Mouse (Mus musculus): ENCODE data around the gene Cyp17a1. TPM values are rescaled to one million over a fixed set of nuclear protein-coding genes. Genes with fewer than 3 reads are reported as not detected.

Gene Cyp17a1
- polyA plus RNA-seq, 1 experiment from 2014 or later = not detected

DNA sequence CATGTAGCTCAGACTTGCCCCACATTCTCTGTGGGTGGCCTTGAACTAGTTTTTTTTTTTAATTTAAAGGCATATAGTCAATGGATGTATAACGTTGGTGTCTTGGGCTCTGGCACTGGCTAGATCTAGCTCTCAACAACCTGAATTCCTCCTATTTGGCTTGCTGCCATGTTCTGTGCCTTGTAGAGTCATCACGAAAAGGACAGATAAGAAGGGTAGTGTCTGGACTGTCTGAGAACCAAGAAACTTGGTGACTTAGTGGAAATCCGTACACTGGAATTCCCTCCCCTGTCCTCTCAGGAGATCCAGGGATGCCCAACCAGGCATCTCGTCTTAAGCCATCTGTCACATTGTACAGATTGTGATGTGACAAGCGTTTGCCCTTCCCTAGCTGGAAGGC, 19.8 kb downstream of the Cyp17a1 start:
- Histone ChIP-seq H3K9ac (ENCODE audit: low read length) (no peak overlapping the region), H3K36me3 (ENCODE audit: control insufficient read depth, insufficient read depth, low read length) (peaks cover 47% of the 10 kb centered on the region), H3K27me3 (replicated peaks; ENCODE audit: control insufficient read depth, insufficient read depth, low read length) (no peaks in the 10 kb centered on the region), H3K4me2 (ENCODE audit: low read length) (no peak overlapping the region), H3K4me1 (ENCODE audit: control insufficient read depth, insufficient read depth, low read length) (no peaks in the 10 kb centered on the region), H3K4me3 (ENCODE audit: low read depth, low read length) (no peak overlapping the region), H3K27ac (ENCODE audit: low read depth, low read length) (no peak overlapping the region), H3K9me3 (replicated peaks; ENCODE audit: control insufficient read depth, low read length) (no peaks in the 10 kb centered on the region)
- ATAC-seq (no peak), DNase-seq (ENCODE audit: low spot score) (no peak)
- WGBS = 84% methylated on average over 5 of the region's 5 CpGs

DNA sequence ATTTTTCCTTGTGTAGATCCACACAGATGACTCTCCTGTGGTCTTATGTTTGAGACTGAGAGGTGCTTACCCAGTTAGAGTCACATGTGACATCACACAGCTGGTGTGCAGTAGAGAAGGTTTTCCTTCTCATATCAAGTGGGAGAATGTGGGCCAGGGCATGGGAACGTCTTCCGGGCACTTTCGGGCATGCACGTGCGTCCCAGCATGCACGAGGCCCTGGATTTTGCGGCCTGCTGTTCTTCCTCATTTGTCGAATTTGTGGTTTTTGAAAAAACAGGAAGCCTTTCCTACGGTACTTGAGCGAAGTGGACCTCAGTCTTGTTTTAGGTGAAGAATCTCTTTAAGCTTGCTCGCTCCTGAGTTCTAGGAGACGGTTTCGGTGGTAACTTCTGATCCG, 24.4 kb downstream of the Cyp17a1 start:
- Histone ChIP-seq H3K36me3 (ENCODE audit: control insufficient read depth, insufficient read depth, low read length) (peaks cover 22% of the 10 kb centered on the region), H3K4me3 (ENCODE audit: low read depth, low read length) (no peak overlapping the region), H3K27ac (ENCODE audit: low read depth, low read length) (no peak overlapping the region), H3K4me1 (ENCODE audit: control insufficient read depth, insufficient read depth, low read length) (peaks cover 10% of the 10 kb centered on the region; the same call in 1 of the 2 replicates), H3K9ac (ENCODE audit: low read length) (no peak overlapping the region), H3K4me2 (ENCODE audit: low read length) (no peak overlapping the region), H3K9me3 (replicated peaks; ENCODE audit: control insufficient read depth, low read length) (no peaks in the 10 kb centered on the region), H3K27me3 (replicated peaks; ENCODE audit: control insufficient read depth, insufficient read depth, low read length) (no peaks in the 10 kb centered on the region)
- no peak for DNase-seq (ENCODE audit: low spot score)
- WGBS = 96% methylated on average over 14 of the region's 14 CpGs
- no peak for ATAC-seq

DNA sequence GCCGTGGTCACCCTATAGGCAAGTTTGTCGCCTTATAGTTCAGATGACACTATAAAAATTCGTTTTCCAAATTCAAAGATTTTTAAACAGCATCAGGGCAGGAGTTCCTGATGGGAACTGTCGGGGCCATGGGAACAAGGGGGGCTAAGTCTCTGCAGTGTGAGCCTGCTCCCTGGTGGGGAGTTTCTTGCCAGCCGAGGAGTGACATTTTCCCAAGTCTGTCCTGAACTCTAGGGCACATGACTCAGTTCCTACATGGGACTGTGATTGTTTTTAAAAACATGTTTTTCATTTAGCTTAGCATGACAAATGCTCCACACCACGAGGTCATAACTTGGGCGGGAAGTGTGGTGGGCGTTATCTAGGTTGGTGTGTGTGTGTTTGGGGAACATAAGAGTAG, 25.1 kb downstream of the Cyp17a1 start:
- peaks cover 15% of the 10 kb centered on the region for H3K36me3 ChIP-seq (ENCODE audit: control insufficient read depth, insufficient read depth, low read length)
- peaks cover 17% of the 10 kb centered on the region; the same call in 1 of the 2 replicates for H3K4me1 ChIP-seq (ENCODE audit: control insufficient read depth, insufficient read depth, low read length)
- H3K9me3 ChIP-seq (replicated peaks; ENCODE audit: control insufficient read depth, low read length) = no peaks in the 10 kb centered on the region
- no peak overlapping the region for H3K27ac ChIP-seq (ENCODE audit: low read depth, low read length)
- H3K4me3 ChIP-seq (ENCODE audit: low read depth, low read length) = no peak overlapping the region
- ATAC-seq (no peak), DNase-seq (ENCODE audit: low spot score) (no peak)
- WGBS = 90% methylated on average over 8 of the region's 8 CpGs
- H3K4me2 ChIP-seq (ENCODE audit: low read length) = no peak overlapping the region
- no peak overlapping the region for H3K9ac ChIP-seq (ENCODE audit: low read length)
- no peaks in the 10 kb centered on the region for H3K27me3 ChIP-seq (replicated peaks; ENCODE audit: control insufficient read depth, insufficient read depth, low read length)

DNA sequence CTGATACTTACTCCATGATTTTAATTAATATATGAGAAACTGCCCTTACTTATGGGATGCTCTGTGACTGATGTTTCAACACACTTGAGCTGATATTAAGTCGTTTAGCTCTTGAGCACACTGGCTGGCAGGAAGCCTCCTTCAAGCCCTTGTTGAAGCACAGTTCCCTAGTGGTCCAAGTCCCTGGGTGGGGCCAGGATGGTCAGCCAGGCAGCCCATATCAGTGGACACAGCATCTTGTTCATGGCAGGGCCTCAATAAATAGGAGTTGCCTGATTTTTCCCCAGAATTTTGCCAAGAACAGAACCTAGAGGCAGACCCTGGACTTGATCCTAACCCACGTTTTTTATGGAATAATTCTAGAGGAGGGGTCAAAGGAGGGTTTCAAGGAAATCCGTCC, 25.7 kb downstream of the Cyp17a1 start:
- Histone ChIP-seq H3K4me3 (ENCODE audit: low read depth, low read length) (no peak overlapping the region), H3K4me2 (ENCODE audit: low read length) (no peak overlapping the region), H3K9me3 (replicated peaks; ENCODE audit: control insufficient read depth, low read length) (no peaks in the 10 kb centered on the region), H3K4me1 (ENCODE audit: control insufficient read depth, insufficient read depth, low read length) (peaks cover 17% of the 10 kb centered on the region; the same call in 1 of the 2 replicates), H3K27ac (ENCODE audit: low read depth, low read length) (no peak overlapping the region), H3K9ac (ENCODE audit: low read length) (no peak overlapping the region), H3K36me3 (ENCODE audit: control insufficient read depth, insufficient read depth, low read length) (peaks cover 12% of the 10 kb centered on the region), H3K27me3 (replicated peaks; ENCODE audit: control insufficient read depth, insufficient read depth, low read length) (no peaks in the 10 kb centered on the region)
- DNase-seq (ENCODE audit: low spot score) = no peak
- WGBS = 81% methylated on average over 3 of the region's 3 CpGs
- ATAC-seq = no peak

DNA sequence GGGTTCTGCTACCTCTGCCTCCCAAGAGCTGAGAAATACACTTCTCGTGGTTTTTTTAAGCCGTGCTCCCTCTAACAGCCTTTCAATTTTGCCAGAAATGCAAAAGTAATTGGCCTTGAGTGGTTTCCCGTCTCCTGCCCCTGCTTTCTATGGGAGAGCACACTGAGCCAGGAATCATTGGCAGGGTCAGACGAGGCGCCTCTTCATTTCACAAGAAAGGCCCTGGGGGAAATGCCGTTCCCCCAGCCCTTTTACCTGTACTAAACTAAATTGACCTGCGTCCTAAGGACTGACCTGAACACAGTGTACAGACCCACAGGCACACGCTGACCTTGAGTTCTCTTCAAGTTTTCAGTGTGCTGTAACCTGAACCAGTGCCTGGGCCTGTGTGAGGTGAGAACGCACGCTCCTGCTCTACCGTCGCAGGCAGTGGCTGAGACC, 26.9 kb downstream of the Cyp17a1 start:
- H3K27me3 ChIP-seq (replicated peaks; ENCODE audit: control insufficient read depth, insufficient read depth, low read length) = no peaks in the 10 kb centered on the region
- no peak for ATAC-seq
- no peak overlapping the region for H3K4me2 ChIP-seq (ENCODE audit: low read length)
- H3K4me1 ChIP-seq (ENCODE audit: control insufficient read depth, insufficient read depth, low read length) = peaks cover 26% of the 10 kb centered on the region; the same call in 1 of the 2 replicates
- peaks cover 9% of the 10 kb centered on the region for H3K36me3 ChIP-seq (ENCODE audit: control insufficient read depth, insufficient read depth, low read length)
- no peak overlapping the region for H3K9ac ChIP-seq (ENCODE audit: low read length)
- H3K4me3 ChIP-seq (ENCODE audit: low read depth, low read length) = no peak overlapping the region
- WGBS = 74% methylated on average over 12 of the region's 12 CpGs
- DNase-seq (ENCODE audit: low spot score) = no peak
- H3K27ac ChIP-seq (ENCODE audit: low read depth, low read length) = no peak overlapping the region
- H3K9me3 ChIP-seq (replicated peaks; ENCODE audit: control insufficient read depth, low read length) = no peaks in the 10 kb centered on the region

DNA sequence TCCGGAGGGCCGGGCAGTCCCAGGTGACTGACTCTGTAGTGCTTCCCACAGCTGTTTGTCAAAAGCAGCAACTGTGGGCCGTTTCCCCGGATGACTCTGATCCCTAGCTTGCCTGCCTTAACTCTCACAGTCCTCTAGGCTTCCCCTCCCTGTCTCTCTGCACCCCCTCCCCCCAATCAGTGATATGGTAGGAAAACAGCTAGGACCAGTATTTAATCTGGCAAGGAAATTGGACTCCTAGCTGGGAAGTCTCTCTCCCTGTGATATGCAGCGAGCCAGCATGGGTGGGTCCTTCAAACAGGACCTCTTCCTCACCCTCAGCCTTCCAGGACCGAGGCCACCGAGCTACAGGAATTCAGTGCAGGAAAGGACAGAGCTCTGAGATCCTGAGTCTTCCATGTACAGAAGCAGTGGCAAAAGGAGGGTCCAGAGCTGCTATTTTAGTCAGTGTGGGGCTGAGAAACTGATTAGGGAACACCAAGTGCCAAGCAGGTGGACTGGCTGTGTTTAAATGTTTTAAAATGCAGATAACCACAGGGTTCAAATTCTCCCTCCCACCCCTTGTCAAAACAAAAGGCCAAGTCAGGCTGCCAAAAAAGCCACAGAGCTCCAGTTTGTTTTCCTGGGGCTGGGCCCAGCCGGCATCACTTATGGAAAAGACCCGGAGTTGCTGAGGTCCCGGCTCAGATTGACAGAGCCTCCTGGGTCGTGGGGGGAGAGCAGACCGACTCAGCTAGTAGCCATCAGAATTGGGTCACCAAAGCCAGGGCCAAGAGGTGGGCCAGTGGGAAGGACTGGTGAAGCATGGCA, 28.0 kb downstream of the Cyp17a1 start:
- Histone ChIP-seq H3K27me3 (replicated peaks; ENCODE audit: control insufficient read depth, insufficient read depth, low read length) (no peaks in the 10 kb centered on the region), H3K36me3 (ENCODE audit: control insufficient read depth, insufficient read depth, low read length) (peaks cover 9% of the 10 kb centered on the region), H3K4me1 (ENCODE audit: control insufficient read depth, insufficient read depth, low read length) (peaks cover 26% of the 10 kb centered on the region; the same call in 1 of the 2 replicates), H3K9me3 (replicated peaks; ENCODE audit: control insufficient read depth, low read length) (no peaks in the 10 kb centered on the region), H3K9ac (ENCODE audit: low read length) (no peak overlapping the region), H3K4me3 (ENCODE audit: low read depth, low read length) (no peak overlapping the region), H3K4me2 (ENCODE audit: low read length) (no peak overlapping the region), H3K27ac (ENCODE audit: low read depth, low read length) (peak overlapping the region; percentile 15; the same call in 1 of the 2 replicates)
- ATAC-seq (peak; percentile 40; the same call in 1 of the 2 replicates), DNase-seq (ENCODE audit: low spot score) (peak; percentile 66)
- 36% methylated on average over 12 of the region's 12 CpGs for WGBS

- Histone ChIP-seq H3K4me2 (ENCODE audit: low read length) (no peak overlapping the region), H3K9me3 (replicated peaks; ENCODE audit: control insufficient read depth, low read length) (no peaks in the 10 kb centered on the region), H3K4me3 (ENCODE audit: low read depth, low read length) (no peak overlapping the region), H3K9ac (ENCODE audit: low read length) (no peak overlapping the region), H3K27ac (ENCODE audit: low read depth, low read length) (peak overlapping the region; percentile 15; the same call in 1 of the 2 replicates), H3K4me1 (ENCODE audit: control insufficient read depth, insufficient read depth, low read length) (peaks cover 26% of the 10 kb centered on the region; the same call in 1 of the 2 replicates), H3K27me3 (replicated peaks; ENCODE audit: control insufficient read depth, insufficient read depth, low read length) (no peaks in the 10 kb centered on the region), H3K36me3 (ENCODE audit: control insufficient read depth, insufficient read depth, low read length) (peaks cover 9% of the 10 kb centered on the region)
- ATAC-seq (no peak), DNase-seq (ENCODE audit: low spot score) (no peak)
- WGBS = 76% methylated on average over 10 of the region's 10 CpGs
These were observed 28.6 kb downstream of the Cyp17a1 start for GRCm38 (mm10) chr19:46644343-46644792.

DNA sequence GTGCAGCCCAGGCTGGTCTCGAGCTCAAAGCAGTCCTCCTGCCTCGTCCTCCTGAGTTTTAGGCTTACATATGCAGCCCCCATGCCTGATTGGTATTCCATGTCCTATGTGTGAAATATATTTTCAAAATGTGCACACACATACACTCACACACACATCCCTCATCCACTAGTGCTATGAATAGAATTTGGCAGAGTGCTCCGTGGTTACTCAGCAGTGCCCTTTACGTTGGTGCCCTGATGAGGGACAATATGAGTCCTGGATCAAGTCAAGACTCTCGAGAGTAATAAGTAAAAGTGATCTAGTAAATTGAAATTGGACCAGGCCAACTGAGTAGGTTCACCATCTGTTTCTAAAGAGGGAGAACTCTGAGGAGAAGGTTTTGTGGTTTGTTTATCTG, 29.7 kb downstream of the Cyp17a1 start:
- Histone ChIP-seq H3K4me1 (ENCODE audit: control insufficient read depth, insufficient read depth, low read length) (peaks cover 26% of the 10 kb centered on the region; the same call in 1 of the 2 replicates), H3K36me3 (ENCODE audit: control insufficient read depth, insufficient read depth, low read length) (peaks cover 14% of the 10 kb centered on the region), H3K27me3 (replicated peaks; ENCODE audit: control insufficient read depth, insufficient read depth, low read length) (no peaks in the 10 kb centered on the region), H3K4me2 (ENCODE audit: low read length) (no peak overlapping the region), H3K4me3 (ENCODE audit: low read depth, low read length) (no peak overlapping the region), H3K27ac (ENCODE audit: low read depth, low read length) (no peak overlapping the region), H3K9me3 (replicated peaks; ENCODE audit: control insufficient read depth, low read length) (no peaks in the 10 kb centered on the region), H3K9ac (ENCODE audit: low read length) (no peak overlapping the region)
- ATAC-seq (no peak), DNase-seq (ENCODE audit: low spot score) (no peak)
- 85% methylated on average over 5 of the region's 5 CpGs for WGBS

All from forebrain, embryonic 14.5 days (tissue).